ENCODE assay signal across 17 mouse cellular contexts in the genomic region with DNA sequence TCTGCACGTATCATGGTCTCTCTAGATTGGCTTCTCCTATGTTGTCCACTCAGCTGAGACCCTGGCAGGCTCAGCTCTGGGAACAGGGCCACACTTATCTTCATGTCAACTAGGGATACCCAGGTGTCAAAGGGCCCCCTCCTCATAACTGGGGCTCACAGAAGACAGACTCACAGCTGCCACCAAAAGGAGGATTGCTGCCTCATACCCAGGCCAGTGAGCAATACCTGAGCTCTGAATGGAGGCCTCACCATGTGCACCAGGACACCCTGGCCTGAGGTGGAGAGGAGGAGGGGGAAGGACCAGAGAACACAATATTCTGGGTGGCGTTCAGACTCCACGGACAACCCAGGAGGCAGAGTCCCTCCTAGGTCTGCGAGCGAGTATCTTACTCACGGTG.
"Had no signal": no experiment of that assay in that cellular context is flagged by ENCODE, and none has a peak within 500 bp of the region (broad histone marks: within the 10 kb centered on the region; RNA-seq: fewer than 3 reads in every experiment).

No protein-coding gene starts in this region.

- H3K27me3 ChIP-seq: midbrain, embryonic 15.5 days; neural tube, embryonic 13.5 days; neural tube, embryonic 15.5 days had no signal

- H3K4me1 ChIP-seq: midbrain, embryonic 15.5 days; neural tube, embryonic 13.5 days had no signal

- H3K4me3 ChIP-seq: midbrain, embryonic 15.5 days; myocyte; neural tube, embryonic 13.5 days; neural tube, embryonic 15.5 days had no signal

- H3K9me3 ChIP-seq: midbrain, embryonic 15.5 days; neural tube, embryonic 13.5 days; neural tube, embryonic 15.5 days had no signal

- DNase-seq: lung, adult 18-20 months; lung, embryonic 14.5 days; lung, postnatal 10 days; lung, postnatal 4 days; retina, postnatal 1 day; right cerebral cortex, adult 18-20 months; right cerebral cortex, postnatal 25 days; right cerebral cortex, postnatal 4 days; spleen, adult 18-20 months; thymus, adult 18-20 months; thymus, postnatal 14 days; thymus, postnatal 36 days had no signal

- ATAC-seq: midbrain, embryonic 15.5 days had no signal

- H3K27ac ChIP-seq: midbrain, embryonic 15.5 days; neural tube, embryonic 13.5 days; neural tube, embryonic 15.5 days had no signal

- H3K4me2 ChIP-seq: lung, embryonic 14.5 days; midbrain, embryonic 11.5 days; midbrain, embryonic 15.5 days; neural tube, embryonic 13.5 days; neural tube, embryonic 15.5 days had no signal

- H3K9ac ChIP-seq: lung, embryonic 14.5 days; midbrain, embryonic 15.5 days; neural tube, embryonic 13.5 days; neural tube, embryonic 15.5 days had no signal
